Mouse (Mus musculus): ENCODE results near the gene Zfp108. TPM values are rescaled to one million over a fixed set of nuclear protein-coding genes. Genes with fewer than 3 reads are reported as not detected.

Zfp108 gene
- polyA plus RNA-seq, 1 experiment from 2014 or later = 2.5 TPM

GRCm38 (mm10) chr7:24291387-24292090 lies 36.9 kb downstream of the Zfp108 start:
- DNase-seq (ENCODE audit: low spot score) = peak; percentile 66
- no peaks in the 10 kb centered on the region for H3K9me3 ChIP-seq
- no peak overlapping the region for H3K4me3 ChIP-seq
- 86% methylated on average over 27 of the region's 27 CpGs for WGBS
- no peak overlapping the region for H3K27ac ChIP-seq
- H3K4me1 ChIP-seq = no peaks in the 10 kb centered on the region
- no peaks in the 10 kb centered on the region for H3K27me3 ChIP-seq (ENCODE audit: insufficient read depth, poor library complexity, severe bottlenecking)
- peaks cover 85% of the 10 kb centered on the region for H3K36me3 ChIP-seq

- 79% methylated on average over 12 of the region's 12 CpGs for WGBS
- no peaks in the 10 kb centered on the region for H3K9me3 ChIP-seq
These were observed 38.7 kb downstream of the Zfp108 start for GRCm38 (mm10) chr7:24293061-24293851.

GRCm38 (mm10) chr7:24294763-24295162 lies 40.2 kb downstream of the Zfp108 start:
- no peak for DNase-seq (ENCODE audit: low spot score)
- 94% methylated on average over 4 of the region's 4 CpGs for WGBS
- Histone ChIP-seq H3K27me3 (ENCODE audit: insufficient read depth, poor library complexity, severe bottlenecking) (no peaks in the 10 kb centered on the region), H3K9me3 (no peaks in the 10 kb centered on the region), H3K27ac (no peak overlapping the region), H3K4me3 (no peak overlapping the region), H3K36me3 (peaks cover 74% of the 10 kb centered on the region), H3K4me1 (peaks cover 6% of the 10 kb centered on the region; the same call in 1 of the 2 replicates)

More at GRCm38 (mm10) chr7:24293061-24293851, 38.7 kb downstream of the Zfp108 start:
- Histone ChIP-seq H3K4me1 (peaks cover 2% of the 10 kb centered on the region; the same call in 1 of the 2 replicates), H3K27me3 (ENCODE audit: insufficient read depth, poor library complexity, severe bottlenecking) (no peaks in the 10 kb centered on the region), H3K36me3 (peaks cover 85% of the 10 kb centered on the region), H3K4me3 (no peak overlapping the region), H3K27ac (no peak overlapping the region)
- DNase-seq (ENCODE audit: low spot score) = peak; percentile 36

- Histone ChIP-seq H3K4me3 (no peak overlapping the region), H3K36me3 (peaks cover 68% of the 10 kb centered on the region), H3K27me3 (ENCODE audit: insufficient read depth, poor library complexity, severe bottlenecking) (no peaks in the 10 kb centered on the region), H3K4me1 (peaks cover 9% of the 10 kb centered on the region; the same call in 1 of the 2 replicates), H3K27ac (no peak overlapping the region), H3K9me3 (no peaks in the 10 kb centered on the region)
- DNase-seq (ENCODE audit: low spot score) = peak; percentile 66
- 93% methylated on average over 7 of the region's 7 CpGs for WGBS
These were observed 40.8 kb downstream of the Zfp108 start for GRCm38 (mm10) chr7:24295376-24295775.

GRCm38 (mm10) chr7:24296386-24296785 lies 41.8 kb downstream of the Zfp108 start:
- 90% methylated on average over 7 of the region's 7 CpGs for WGBS
- H3K9me3 ChIP-seq = no peaks in the 10 kb centered on the region
- no peak overlapping the region for H3K27ac ChIP-seq
- H3K4me1 ChIP-seq = peaks cover 10% of the 10 kb centered on the region; the same call in 1 of the 2 replicates
- peaks cover 58% of the 10 kb centered on the region for H3K36me3 ChIP-seq
- H3K27me3 ChIP-seq (ENCODE audit: insufficient read depth, poor library complexity, severe bottlenecking) = no peaks in the 10 kb centered on the region
- peak; percentile 52 for DNase-seq (ENCODE audit: low spot score)
- H3K4me3 ChIP-seq = no peak overlapping the region

GRCm38 (mm10) chr7:24297361-24298095 lies 42.9 kb downstream of the Zfp108 start:
- DNase-seq (ENCODE audit: low spot score) = peak; percentile 66
- peaks cover 55% of the 10 kb centered on the region for H3K36me3 ChIP-seq
- H3K27ac ChIP-seq = no peak overlapping the region
- H3K4me1 ChIP-seq = peaks cover 10% of the 10 kb centered on the region; the same call in 1 of the 2 replicates
- H3K27me3 ChIP-seq (ENCODE audit: insufficient read depth, poor library complexity, severe bottlenecking) = no peaks in the 10 kb centered on the region
- 90% methylated on average over 15 of the region's 15 CpGs for WGBS
- H3K9me3 ChIP-seq = no peaks in the 10 kb centered on the region
- H3K4me3 ChIP-seq = peak overlapping the region; percentile 83; the same call in 1 of the 2 replicates

- Histone ChIP-seq H3K4me3 (peak overlapping the region; percentile 83), H3K9me3 (no peaks in the 10 kb centered on the region), H3K27me3 (ENCODE audit: insufficient read depth, poor library complexity, severe bottlenecking) (no peaks in the 10 kb centered on the region), H3K36me3 (peaks cover 56% of the 10 kb centered on the region), H3K4me1 (peaks cover 10% of the 10 kb centered on the region; the same call in 1 of the 2 replicates), H3K27ac (peak overlapping the region; percentile 91)
- WGBS = 2% methylated on average over 12 of the region's 12 CpGs
- DNase-seq (ENCODE audit: low spot score) = peak; percentile 74
These were observed 44.0 kb downstream of the Zfp108 start for GRCm38 (mm10) chr7:24298635-24298972.

- no peaks in the 10 kb centered on the region for H3K27me3 ChIP-seq (ENCODE audit: insufficient read depth, poor library complexity, severe bottlenecking)
- peak; percentile 90 for DNase-seq (ENCODE audit: low spot score)
- H3K27ac ChIP-seq = peak overlapping the region; percentile 91
- no peaks in the 10 kb centered on the region for H3K9me3 ChIP-seq
- H3K36me3 ChIP-seq = peaks cover 50% of the 10 kb centered on the region
- H3K4me1 ChIP-seq = peaks cover 10% of the 10 kb centered on the region; the same call in 1 of the 2 replicates
- WGBS = under 1% methylated on average over 47 of the region's 47 CpGs
- H3K4me3 ChIP-seq = peak overlapping the region; percentile 83
These were observed 44.5 kb downstream of the Zfp108 start for GRCm38 (mm10) chr7:24298973-24299708.

GRCm38 (mm10) chr7:24299823-24300481 lies 45.4 kb downstream of the Zfp108 start:
- Histone ChIP-seq H3K4me3 (peak overlapping the region; percentile 83), H3K27me3 (ENCODE audit: insufficient read depth, poor library complexity, severe bottlenecking) (no peaks in the 10 kb centered on the region), H3K9me3 (no peaks in the 10 kb centered on the region), H3K4me1 (peaks cover 10% of the 10 kb centered on the region; the same call in 1 of the 2 replicates), H3K36me3 (peaks cover 42% of the 10 kb centered on the region), H3K27ac (peak overlapping the region; percentile 83)
- DNase-seq (ENCODE audit: low spot score) = peak; percentile 63
- WGBS = 2% methylated on average over 18 of the region's 18 CpGs

- peaks cover 33% of the 10 kb centered on the region for H3K36me3 ChIP-seq
- peak; percentile 84 for DNase-seq (ENCODE audit: low spot score)
- peak within 1 kb of the TSS; percentile 83 for H3K4me3 ChIP-seq
- no peaks in the 10 kb centered on the region for H3K27me3 ChIP-seq (ENCODE audit: insufficient read depth, poor library complexity, severe bottlenecking)
- H3K4me1 ChIP-seq = peaks cover 10% of the 10 kb centered on the region; the same call in 1 of the 2 replicates
- H3K27ac ChIP-seq = peak within 1 kb of the TSS; percentile 62; the same call in 1 of the 2 replicates
- WGBS = 2% methylated on average over 13 of the region's 13 CpGs
- no peaks in the 10 kb centered on the region for H3K9me3 ChIP-seq
These were observed 46.2 kb downstream of the Zfp108 start, which contains the start of gene Zfp61 for GRCm38 (mm10) chr7:24300771-24301282. Gene Zfp61, minus strand, starts transcription at chr7:24301232.

All from heart, embryonic 10.5 days (tissue).